Mouse (Mus musculus) testis, postnatal 10 days (tissue): ENCODE measurements at regions not wholly inside any gene's neighbourhood (a gene's known extent, or its start where the extent isn't known, plus 50 kb on each side); places are given as distances from the start of the nearest gene placed in this dataset.

Source experiments
- DNase-seq: peaks from one replicate; pipeline ENCODE4 v3.0.0; 2021; ENCODE audit warnings: low spot score

GRCm38 (mm10) chr5:75471010-75471409 is 103.7 kb upstream of the Kit start:
- DNase-seq: no peak

- no peak for DNase-seq
Measured at GRCm38 (mm10) chr5:75472484-75472883, 102.2 kb upstream of the Kit start.

- DNase-seq: no peak
Measured at GRCm38 (mm10) chr5:75475414-75475813, 99.3 kb upstream of the Kit start.

- no peak for DNase-seq
Measured at GRCm38 (mm10) chr5:75478499-75478898, 96.2 kb upstream of the Kit start.

- no peak for DNase-seq
Measured at GRCm38 (mm10) chr5:75479149-75479548, 95.6 kb upstream of the Kit start.

DNA sequence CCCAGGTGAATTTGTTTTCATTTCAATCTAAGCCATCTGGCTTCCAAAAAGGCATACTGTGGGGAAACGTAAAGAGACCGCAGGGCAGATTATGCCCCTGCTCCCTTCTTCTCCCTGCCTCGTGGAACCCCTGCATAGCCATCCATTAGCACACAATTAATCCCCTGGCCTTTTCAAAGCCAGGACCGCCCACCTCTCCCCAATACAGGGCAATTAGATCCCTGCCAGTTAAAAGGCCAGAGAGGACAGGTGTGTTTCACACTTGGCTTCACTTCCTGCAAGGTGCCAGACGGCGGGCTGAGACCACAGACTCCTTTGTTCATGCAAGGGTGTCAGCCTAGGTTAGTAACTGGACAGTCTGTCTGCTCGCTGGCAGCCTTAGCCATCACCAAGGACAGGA is 93.1 kb upstream of the Kit start:
- no peak for DNase-seq

DNA sequence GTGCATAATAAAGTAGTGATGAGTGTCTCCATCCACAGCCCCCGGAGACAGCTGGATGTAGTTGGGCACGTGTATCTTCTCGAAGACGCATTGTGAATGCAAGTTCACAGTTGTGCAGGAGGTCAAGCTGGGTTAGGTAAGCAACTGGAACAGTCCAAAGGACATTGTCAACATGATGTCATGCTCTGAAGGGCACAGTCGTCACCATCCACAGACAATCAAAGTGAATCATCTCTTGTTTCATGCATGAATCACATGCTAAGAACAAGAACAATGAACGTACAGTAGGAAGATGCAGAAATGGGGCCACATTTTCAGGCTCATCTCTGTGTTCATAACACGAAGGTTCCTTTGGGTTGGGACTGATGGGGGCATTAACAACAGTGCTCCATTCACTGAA is 90.4 kb upstream of the Kit start:
- DNase-seq: no peak

- no peak for DNase-seq
Measured at GRCm38 (mm10) chr5:75490806-75491205, 83.9 kb upstream of the Kit start.

DNA sequence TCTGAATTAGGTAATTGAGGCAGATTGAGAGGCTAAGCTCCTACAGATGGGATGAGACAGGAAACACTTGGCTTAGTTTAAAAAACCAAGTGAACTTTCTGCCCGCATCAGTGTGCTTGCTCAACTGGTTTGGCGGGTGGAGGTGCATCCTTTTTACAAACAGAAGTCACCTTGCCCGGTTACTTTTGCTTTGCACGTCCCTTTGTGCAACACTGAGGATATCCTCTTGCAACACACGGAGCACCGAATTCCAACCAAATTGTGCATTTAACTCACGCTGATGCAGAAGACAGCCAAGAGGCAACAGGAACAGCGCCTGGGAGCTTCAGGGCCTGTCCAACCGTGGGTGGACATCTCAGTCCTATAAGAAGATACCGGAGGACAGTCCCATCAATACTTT is 80.6 kb upstream of the Kit start:
- DNase-seq: no peak

DNA sequence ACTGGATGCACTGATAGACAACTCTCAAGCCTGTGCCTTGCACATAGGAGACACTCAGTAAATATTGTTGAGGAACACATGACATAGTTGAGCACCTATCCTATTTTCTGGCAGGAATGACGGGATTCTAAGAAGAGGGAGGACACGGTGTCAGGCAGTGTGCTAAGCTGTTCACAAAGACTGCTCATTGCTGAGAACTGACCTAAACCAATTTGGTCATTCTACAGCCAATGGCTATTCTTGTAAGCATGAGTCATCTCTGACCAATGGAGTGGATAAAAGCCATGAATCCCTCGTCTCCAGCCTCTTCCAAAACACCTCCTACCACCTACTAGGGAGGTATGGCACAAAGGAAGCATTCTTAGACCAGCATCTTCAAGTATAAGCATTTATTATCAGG is 75.7 kb upstream of the Kit start:
- DNase-seq: no peak

- DNase-seq: no peak
Measured at GRCm38 (mm10) chr5:75499695-75500094, 75.0 kb upstream of the Kit start.

DNA sequence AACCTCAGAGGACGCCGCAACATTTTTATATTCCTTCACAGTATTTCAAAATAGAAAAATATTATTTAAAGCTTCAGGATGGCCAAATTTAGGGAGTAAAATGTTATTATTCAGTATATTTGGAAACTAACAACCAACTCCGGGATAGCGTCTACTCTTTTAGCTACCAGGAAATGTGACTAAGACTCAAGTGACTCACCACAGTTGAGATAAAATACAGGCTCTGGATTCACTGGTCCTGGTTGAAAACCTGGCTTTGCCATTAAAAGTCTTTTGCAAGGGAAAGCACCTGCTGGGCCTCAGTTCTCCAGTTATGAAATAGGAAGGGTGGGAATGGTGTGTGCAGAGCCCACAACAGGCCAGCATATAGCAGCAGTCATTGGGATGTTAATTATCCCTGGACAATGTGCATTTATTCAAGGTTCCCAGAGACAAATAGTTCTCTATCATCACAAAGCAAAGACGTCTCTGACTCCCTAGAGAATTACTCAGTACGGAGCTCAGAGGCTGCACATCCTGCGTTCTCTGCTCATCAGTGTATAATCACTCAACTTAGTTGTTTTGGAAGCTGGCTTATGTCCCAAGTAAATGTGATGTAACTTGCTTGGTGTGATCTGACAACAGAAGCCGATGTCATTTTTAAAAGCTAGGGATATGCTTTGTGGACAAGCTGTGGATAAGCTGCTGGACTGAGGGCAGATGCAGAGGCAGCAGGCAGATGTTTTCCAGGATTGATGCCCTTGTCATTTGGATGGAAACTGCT is 73.9 kb upstream of the Kit start:
- no peak for DNase-seq

DNA sequence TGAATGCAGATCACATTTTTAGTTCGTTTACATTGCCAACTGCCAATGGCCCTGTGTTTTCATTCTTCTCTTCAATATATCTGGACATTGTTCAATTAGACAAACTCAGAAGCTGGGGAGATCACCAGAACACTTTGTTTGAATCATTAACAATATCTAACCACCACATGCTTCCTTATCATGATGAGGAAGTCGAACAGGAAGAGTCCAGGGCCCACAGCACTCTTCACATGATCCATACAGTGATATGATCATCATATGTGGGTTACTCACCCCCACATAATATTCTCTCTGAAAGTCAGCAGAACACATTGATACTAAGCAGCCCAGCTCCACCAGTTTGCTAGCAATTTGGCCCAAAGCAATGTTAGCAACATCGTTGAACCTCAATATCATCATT is 71.0 kb upstream of the Kit start:
- no peak for DNase-seq

GRCm38 (mm10) chr5:75512521-75513422 is 61.9 kb upstream of the Kit start:
- DNase-seq: no peak

GRCm38 (mm10) chr5:75518213-75518612 is 56.5 kb upstream of the Kit start:
- no peak for DNase-seq

- no peak for DNase-seq
Measured at GRCm38 (mm10) chr5:75523041-75523678, 51.6 kb upstream of the Kit start.
